Mouse (Mus musculus): ENCODE measurements at regions not wholly inside any gene's neighbourhood (a gene's known extent, or its start where the extent isn't known, plus 50 kb on each side); places are given as distances from the start of the nearest gene placed in this dataset.

GRCm38 (mm10) chr13:35383000-35383623, 276.5 kb upstream of the Cdyl start:
- no peak for DNase-seq (ENCODE audit: low read depth, low spot score)

- no peak for DNase-seq (ENCODE audit: low read depth, low spot score)
These were observed 276.0 kb upstream of the Cdyl start for GRCm38 (mm10) chr13:35383624-35384018.

GRCm38 (mm10) chr13:35388380-35388779, 271.3 kb upstream of the Cdyl start:
- DNase-seq (ENCODE audit: low read depth, low spot score) = no peak

- DNase-seq (ENCODE audit: low read depth, low spot score) = no peak
These were observed 269.7 kb upstream of the Cdyl start for GRCm38 (mm10) chr13:35389781-35390525.

- no peak for DNase-seq (ENCODE audit: low read depth, low spot score)
These were observed 269.1 kb upstream of the Cdyl start for GRCm38 (mm10) chr13:35390526-35390880.

DNA sequence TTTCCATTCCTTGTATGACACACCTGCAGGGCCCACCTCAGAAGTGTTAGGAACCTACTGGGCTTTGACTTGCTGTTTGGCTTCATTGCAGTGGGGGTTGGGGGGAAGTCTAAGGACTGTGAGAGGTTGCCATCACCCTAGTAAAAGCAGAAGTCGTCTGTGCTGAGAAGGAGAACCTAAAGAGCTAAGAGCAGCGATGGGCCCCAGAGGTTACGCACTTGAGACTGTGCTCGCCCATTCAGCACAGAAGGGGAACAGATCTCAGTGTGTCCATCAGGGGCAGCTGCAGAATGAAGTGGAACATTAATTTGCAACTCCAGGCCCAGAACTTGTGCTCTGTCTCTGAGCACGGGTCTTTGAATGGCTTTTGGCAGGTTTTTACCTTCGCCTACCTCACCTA, 267.5 kb upstream of the Cdyl start:
- no peak for DNase-seq (ENCODE audit: low read depth, low spot score)

GRCm38 (mm10) chr13:35395192-35395591, 264.4 kb upstream of the Cdyl start:
- DNase-seq (ENCODE audit: low read depth, low spot score) = no peak

DNA sequence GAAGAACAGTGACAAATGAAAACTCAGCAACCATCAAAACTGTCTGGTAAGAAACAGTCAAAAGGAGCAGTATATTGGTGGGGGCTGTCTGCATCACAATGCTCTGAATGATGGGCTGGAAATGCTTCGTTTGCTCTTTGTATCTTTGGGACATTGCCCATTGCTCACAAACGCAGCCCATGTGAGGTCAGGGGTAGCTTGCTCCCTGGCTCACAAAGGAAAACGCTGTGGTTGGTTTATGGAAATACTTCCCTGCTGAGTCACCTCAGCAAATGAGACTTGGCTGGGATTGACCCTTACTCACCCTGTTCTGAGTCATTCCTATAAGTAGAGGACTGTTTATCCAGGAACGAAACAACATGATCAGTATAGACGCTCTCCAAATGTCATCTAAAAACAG, 264.0 kb upstream of the Cdyl start:
- no peak for DNase-seq (ENCODE audit: low read depth, low spot score)

DNA sequence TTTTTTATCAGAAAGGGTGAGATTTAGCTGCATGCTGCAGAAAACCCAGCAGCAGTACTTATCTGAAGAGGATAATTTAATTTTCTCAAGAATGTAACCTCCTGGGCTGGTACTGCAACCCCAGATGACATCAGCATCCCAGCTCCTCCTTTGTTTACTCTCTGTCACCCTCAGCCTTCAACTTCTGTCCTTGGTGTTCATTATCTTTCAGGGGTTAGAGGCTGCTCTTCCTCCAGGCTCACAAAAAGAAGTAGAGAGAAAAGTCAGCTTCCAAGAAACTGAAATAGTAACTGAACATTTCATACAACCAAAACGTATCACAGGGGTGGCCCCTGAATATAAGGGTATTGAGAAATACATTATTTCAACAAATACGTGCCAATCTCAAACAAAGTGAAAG, 262.5 kb upstream of the Cdyl start:
- DNase-seq (ENCODE audit: low read depth, low spot score) = no peak

DNA sequence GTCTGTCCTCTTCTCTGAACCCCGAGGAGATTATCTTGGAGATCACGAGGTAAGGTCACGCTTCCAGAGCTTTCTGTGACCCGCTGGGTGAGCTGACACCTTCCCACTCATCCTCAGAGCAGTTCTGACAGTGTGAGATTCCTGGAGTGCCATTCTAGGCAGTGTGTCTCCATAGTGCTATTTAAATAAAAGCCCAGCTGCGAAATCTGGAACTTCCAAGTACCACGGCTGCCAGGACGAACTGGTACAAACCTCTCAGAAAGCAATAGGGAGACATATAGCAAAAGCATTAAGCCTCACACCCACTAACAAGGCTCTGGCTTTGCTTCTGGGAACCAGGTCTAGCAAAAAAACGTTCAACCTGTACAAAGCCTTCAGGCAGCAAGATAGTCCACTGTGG, 261.4 kb upstream of the Cdyl start:
- DNase-seq (ENCODE audit: low read depth, low spot score) = no peak

GRCm38 (mm10) chr13:35402856-35403255, 256.8 kb upstream of the Cdyl start:
- no peak for DNase-seq (ENCODE audit: low read depth, low spot score)

DNA sequence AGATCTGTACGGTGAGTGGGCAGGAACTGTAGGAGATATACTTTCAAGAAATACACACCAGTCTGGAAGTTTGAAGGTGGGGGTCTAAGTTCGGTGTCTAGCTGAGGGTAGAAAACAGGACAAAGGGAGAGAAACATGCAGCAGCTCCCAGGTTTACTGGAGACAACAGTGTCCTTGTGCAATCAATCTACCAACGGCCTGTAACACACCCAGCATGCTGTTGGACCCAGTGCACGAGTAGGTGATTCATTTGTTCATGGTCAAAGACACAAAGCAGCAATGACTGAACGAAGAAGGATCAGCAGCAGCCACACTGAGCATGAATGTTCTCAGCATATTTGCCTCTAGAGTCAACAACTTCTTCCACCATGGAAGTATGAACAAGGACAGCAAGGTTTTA, 255.2 kb upstream of the Cdyl start:
- DNase-seq (ENCODE audit: low read depth, low spot score) = no peak

DNA sequence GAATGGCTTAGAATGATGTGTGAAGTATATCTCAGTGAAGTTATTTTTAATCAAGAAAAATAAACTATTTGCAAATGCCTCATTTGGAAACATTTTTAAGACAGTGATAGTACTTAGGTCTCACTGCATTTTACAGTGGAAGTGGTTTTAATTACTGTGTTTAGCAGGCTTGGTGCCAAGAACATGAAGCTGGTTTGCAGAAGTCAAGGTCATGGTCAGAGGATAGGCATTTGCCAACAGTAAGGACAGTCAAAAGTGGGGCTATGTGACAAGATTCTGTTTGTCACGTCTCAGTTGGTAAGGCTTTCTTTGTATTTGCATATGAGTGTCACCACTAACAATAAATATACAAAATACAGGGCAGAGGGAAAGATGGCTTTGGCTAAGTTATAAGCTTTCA, 254.2 kb upstream of the Cdyl start:
- no peak for DNase-seq (ENCODE audit: low read depth, low spot score)

DNA sequence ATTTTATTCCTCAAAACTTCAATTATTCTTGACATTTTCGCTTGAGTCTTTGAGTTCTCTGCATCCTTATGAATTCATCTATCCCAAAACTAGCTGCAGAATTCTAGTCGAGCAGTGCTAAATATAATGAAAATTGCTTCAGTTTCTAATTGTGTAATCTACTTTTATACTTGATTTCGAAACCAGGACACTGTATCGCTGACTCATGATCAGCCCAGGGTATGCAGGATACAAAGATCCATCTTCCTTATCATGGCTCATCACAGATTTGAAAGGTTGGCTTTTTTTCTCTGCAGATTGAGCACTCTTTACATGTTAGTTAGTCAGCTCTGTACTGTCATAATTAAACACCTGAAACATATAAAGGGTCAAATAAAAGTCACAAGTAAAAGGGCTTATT, 242.1 kb upstream of the Cdyl start:
- no peak for DNase-seq (ENCODE audit: low read depth, low spot score)

DNA sequence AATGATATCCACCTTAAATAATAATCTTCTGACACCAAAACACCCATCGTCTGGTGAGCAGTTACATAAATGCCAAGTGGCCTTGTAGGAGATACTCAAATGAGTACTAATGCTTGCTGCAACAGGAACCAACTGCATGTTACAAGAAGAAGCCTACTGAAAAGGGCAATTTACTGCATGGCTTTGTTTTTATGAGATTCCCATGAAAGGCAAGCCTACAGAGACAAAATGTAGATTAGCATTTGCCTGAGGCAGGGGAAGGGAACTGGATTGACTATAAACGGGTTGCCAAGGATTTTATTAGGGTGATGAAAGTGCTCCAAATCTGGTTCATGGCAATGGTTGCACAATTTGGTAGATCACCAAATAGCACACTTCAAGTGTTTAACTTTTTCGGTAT, 239.6 kb upstream of the Cdyl start:
- DNase-seq (ENCODE audit: low read depth, low spot score) = no peak

- no peak for DNase-seq (ENCODE audit: low read depth, low spot score)
These were observed 233.6 kb upstream of the Cdyl start for GRCm38 (mm10) chr13:35426061-35426460.

GRCm38 (mm10) chr13:35435173-35435572, 224.5 kb upstream of the Cdyl start:
- DNase-seq (ENCODE audit: low read depth, low spot score) = no peak

- no peak for DNase-seq (ENCODE audit: low read depth, low spot score)
These were observed 212.0 kb upstream of the Cdyl start for GRCm38 (mm10) chr13:35447661-35448060.

DNA sequence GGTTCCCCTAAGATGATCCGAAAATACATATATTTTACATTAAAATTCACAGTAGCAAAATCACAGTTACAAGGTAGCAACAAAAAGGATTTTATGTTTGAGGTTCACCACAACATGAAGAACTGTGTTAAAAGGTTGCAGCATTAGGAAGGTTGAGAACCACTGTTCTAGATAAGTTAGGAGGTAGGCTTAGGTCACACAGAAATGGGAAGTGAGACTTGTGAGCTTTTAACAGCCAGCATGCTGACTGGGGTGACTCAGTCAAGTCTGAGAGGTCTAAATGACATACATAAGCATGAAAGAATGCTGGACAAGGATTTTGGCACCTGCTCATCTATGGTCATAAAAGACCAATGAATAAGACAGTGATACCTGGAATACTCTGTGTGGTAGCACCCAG, 207.2 kb upstream of the Cdyl start:
- no peak for DNase-seq (ENCODE audit: low read depth, low spot score)

DNA sequence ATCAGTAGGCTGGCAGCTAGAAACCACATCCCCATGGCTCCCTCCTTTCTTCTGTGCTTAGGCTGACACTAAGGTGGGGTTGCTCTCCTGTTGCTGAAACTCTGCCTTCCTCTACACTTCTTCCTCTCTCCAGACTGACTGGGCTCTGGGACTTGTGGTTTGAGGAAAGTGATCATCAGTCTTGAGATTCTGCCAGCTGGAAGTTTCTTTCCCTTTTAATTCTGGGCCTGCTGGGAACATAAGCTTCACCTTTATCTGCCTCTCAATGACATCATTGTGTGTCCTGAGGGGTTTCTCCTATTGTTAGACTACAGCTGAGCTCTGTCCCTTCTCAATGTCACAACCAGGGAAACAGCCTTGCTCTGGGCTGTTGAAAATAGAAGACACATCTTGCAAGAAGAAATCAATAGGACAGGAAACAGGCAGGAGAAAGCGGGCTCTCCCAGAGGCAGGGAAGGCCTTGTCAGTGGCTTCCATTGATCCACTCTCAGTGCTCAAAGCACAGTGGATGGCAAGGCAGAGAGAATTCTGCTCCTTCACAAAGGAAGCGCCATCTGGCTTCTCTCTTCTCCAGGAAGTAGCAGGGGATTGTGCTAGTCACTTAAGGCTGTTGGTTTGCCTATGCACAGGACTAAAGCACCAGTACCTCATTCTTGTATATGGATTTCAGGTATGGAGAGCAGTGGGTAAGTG, 206.3 kb upstream of the Cdyl start:
- no peak for DNase-seq (ENCODE audit: low read depth, low spot score)

- DNase-seq (ENCODE audit: low read depth, low spot score) = no peak
These were observed 199.6 kb upstream of the Cdyl start for GRCm38 (mm10) chr13:35460051-35460450.

DNA sequence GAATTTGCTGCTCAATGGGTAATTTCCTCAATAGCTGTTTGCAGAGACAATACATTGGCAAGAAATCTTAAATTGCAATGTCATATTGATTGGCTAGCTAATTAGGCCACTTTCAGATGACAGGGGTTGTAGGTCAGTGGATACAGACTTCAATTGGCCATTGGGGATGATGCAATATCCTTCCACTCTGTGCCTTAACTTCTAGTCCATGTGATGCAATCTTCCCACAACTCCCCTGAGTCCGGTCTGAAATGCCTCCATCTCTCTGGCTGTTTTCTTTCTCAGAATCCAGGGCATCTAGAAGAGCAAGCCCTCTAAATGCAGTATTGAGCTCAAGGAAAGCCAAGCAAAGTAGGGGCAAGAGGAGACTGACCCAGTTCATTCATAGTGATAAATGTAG, 196.4 kb upstream of the Cdyl start:
- no peak for DNase-seq (ENCODE audit: low read depth, low spot score)

GRCm38 (mm10) chr13:35463850-35464249, 195.8 kb upstream of the Cdyl start:
- DNase-seq (ENCODE audit: low read depth, low spot score) = no peak

All from retina, postnatal 7 days (tissue).